Mouse (Mus musculus): ENCODE data around the gene D430041D05Rik. TPM values are rescaled to one million over a fixed set of nuclear protein-coding genes. Genes with fewer than 3 reads are reported as not detected.

The D430041D05Rik gene
- total RNA-seq, 2 experiments from 2014 or later = 70.9 to 78.2 TPM

DNA sequence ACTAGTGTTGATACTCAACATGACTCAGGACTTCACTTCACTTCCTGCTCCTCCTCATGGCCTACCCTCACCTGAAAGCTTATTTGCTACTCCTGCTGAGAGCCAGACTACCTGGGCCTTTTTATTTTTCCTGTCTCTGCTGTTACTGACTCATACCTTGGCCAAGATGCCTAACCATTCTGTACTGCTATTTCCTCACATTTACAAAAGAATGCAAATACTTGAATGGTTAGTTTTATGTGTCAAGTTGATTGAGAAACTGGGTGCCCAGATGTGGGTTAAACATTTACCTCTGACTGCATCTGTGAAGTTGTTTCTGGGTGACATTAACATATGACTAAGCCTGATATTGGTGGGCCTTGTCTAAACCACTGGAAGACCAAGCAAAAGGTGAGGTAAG, 56.7 kb downstream of the D430041D05Rik start:
- no peak for DNase-seq (ENCODE audit: low spot score in 2 of 2)

DNA sequence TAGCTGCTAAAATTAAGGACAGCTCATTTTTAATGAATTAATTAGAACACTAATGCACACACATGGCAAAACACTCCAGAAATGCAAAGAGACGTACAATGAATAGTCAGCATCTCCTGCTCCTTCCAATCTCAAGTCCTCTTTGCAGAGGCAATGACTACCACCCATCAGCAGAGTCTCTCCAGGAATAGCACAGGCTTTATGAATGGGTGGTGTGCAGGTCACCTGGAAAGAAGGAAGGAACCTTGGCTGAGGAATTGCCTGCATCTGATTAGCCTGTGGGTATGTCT, 58.7 kb downstream of the D430041D05Rik start:
- no peak for DNase-seq (ENCODE audit: low spot score in 2 of 2)

DNA sequence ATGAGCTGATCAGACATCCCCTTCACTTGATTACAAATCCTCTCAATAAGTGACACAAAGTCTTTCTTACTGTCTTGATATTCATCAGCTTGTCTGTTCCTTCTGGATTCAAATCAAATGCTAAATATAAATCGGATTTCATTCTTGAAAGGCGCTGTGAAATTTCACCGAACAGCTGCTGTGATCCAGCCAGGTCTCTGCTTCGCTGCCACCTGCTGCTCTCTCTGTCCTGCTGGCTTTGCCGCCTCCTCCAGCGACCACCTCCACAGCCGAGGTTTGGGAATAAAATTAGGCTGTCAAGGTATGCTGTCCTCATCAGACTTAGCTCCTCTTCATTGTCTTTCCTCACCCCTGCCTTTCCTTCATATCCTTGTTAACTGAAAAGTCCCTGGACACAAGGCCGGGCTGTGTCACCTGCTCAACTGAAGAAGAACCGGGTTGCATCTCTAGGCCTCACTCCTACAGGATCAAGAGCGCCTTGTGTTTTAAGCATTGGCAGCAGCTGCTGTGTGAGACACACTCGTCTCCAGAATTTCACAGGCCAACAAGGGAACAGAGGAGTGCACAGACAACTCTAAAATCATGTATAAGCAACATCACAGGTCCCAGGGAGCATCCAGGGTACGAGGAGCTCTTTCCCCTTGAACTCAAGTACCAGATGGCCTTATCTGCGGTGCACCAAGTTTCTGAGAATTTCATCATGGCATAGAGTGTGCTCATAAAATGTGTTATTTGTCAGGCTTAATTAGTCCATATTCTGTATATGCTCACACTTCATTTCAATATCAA, 59.2 kb downstream of the D430041D05Rik start:
- DNase-seq (ENCODE audit: low spot score in 2 of 2) = no peak

DNA sequence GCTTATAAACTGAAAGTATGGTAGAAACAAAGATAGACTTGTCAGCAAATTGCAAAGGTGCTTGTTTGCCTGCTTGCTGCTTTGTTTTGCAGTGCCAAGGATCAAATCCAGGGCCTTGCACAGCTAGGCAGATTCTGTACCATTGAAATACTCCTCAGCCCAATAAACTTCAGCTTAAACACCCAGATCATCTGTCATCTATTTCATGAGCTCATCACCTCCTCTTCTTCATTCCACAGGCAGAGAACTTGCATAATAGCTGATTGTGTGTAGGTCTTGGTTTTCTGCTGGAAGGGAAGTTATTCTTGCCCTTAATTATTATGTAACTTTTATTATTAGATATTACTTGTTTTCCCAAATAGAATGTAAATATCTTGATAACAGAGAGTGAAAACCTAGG, 73.2 kb downstream of the D430041D05Rik start:
- no peak for DNase-seq (ENCODE audit: low spot score in 2 of 2)

DNA sequence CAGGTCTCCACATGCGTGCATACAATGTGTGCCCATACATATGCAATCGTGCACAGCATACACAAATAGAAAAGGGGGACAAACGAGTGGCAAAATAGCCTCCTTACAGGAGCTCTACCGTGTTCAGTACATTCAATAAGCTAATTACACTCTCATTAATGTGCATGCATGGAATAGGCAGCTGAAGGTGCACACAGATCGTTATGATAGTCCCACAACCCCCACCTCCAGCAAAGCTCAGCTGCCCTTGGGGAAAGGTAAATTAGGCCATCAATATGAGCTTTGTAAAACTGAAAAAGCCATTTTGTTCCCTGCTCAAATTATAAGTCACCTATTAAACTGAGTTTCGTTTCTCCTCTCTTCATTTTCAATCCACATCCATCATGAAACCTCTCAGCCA, 75.0 kb downstream of the D430041D05Rik start:
- no peak for DNase-seq (ENCODE audit: low spot score in 2 of 2)

DNA sequence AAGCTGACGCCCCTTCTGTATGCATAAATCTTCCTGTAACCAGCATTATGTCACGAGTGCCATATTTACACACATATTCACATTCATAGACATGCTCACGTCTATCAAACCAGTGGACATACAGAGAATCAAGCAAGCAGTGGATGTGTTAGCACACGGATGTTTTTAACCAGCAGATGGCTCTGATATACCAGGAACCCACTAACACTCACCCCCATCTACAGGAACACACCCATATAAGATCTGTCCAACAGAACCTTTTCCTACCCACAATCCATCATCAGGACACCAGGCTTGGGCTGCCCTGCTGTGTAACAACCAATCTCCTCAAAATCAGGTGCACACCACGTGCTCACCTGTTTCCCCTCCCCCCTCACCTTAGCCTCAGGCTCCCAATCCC, 76.9 kb downstream of the D430041D05Rik start:
- DNase-seq (ENCODE audit: low spot score in 2 of 2) = no peak

DNA sequence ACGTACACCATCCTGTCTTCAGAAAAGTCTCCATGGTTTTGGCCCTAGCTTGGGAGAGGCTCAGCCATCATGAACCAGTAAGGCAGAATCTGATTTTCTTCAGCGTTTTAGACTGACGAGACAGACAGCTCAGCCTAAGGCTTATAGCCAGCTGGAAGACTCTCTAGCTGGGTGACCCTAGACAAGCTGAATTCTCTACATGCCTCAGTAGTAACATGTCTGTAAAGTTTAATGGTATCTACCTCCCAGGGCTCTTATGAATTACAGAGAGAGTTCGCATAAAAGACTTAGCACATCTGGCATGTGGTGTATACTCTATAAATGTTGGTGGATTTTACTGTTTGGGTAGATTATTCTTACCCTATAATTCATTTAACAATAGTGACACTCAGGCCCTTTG, 78.1 kb downstream of the D430041D05Rik start:
- no peak for DNase-seq (ENCODE audit: low spot score in 2 of 2)

DNA sequence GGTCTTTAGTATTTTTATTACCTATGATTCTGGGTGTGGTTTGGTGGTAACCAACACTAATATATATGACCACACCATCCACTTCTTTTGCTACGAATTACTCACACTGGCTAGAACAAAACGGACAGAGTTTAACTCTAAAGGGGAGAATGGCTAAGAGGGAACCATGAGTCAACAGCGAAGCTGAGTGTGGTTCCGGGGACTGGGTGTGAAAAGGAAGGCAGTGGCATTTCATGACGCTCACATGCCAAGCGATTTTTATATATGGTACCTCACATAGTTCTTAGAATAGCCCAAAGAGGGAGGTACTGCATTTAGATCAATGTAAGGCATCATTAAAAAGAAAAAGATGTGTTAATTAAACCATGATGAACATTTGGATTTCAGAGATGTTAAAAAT, 79.6 kb downstream of the D430041D05Rik start:
- DNase-seq (ENCODE audit: low spot score in 2 of 2) = no peak

DNA sequence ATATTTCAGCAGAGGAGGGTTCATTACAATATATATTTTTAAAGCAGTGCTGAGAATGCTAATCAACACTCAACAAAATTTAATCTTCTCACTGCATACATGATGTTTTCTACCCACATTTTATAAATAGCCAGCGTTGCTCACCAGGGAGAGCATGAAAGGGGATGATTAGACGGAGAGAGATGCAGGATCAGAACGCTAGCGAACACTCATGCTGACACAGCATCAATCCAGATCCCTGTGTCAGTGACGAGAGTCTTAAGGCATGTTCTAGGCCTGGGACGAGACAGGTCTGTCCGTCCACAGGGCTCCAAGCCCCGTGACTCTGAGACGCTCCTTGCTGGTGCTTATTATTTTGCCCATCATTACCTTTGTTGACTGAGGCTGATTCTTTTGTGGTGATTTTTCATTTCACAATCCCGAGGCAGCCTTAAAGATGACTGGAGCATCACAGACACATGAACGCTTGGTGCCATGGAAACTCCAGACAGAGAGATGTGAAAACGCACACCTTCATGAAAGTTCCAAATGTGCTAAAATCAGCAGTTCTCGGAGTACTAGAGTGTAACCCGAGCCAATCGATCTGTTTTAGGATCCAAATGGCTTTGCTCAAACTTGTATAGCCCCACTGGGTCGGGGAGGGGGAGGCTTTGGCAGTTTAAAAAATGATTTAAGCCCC, 83.6 kb downstream of the D430041D05Rik start:
- no peak for DNase-seq (ENCODE audit: low spot score in 2 of 2)

DNA sequence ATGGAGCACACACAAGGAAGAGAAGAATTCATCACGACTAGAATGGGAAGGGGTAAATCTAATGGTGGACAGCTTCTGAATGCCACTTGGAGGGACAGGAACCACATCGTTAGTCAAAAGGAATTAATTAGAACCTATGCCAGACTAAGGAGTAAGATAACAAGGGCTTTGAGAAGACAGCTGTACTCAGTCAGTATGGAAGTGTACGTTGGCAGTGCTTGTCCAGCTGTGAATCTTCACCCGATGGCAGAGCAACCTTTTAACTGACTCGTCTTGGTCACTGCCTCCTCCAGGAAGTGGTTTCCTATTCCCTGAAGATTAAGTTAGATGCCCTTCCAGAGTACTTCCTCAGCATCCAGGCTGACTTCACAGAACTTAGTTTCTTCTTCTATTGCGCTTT, 87.0 kb downstream of the D430041D05Rik start:
- DNase-seq (ENCODE audit: low spot score in 2 of 2) = no peak

DNA sequence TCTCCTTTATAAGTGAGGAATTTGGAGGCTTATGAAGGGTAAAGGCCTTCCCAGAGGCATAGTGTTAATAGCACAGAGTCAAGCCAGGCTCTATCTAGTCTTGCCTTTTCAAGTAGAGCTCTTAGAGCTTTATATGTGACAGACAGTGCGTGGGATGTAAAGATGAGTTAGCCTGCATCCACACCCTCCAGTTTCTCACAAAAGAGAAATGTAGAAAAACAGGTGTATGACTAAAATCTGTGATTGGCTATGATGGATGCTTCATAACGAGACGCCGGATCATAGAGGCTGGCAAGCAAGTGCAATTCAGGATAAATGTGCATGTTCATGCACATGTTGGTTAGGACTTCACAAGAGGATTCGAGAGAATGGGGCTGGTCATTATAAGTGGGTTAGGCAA, 87.5 kb downstream of the D430041D05Rik start:
- DNase-seq (ENCODE audit: low spot score in 2 of 2) = no peak

DNA sequence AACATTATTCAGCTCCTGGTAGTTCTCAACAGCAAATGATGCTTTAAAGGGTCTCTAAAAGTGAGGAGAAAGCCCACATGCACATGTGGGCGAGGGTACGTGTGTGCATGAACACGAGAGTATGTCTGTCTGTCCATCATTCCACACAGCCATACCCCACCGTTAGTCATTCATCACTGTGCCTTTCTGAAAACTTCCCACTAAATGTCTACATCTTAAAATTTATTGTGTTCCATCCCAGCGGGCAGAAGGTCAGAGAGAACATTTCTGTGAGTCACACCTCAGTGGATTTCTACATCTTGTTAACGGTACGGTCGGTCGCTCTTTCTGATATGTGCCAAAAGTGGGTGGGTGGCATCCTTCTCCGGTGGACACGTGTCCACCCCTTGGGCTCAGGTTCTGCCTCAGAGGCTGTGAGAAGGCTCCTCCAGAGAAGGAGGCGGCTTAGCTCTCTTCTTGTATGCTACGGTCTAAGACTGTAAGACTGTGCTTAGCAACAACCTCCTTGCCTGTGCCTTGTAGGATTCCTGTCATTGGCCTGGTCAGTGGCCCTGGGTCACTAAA, 90.7 kb downstream of the D430041D05Rik start:
- no peak for DNase-seq (ENCODE audit: low spot score in 2 of 2)

DNA sequence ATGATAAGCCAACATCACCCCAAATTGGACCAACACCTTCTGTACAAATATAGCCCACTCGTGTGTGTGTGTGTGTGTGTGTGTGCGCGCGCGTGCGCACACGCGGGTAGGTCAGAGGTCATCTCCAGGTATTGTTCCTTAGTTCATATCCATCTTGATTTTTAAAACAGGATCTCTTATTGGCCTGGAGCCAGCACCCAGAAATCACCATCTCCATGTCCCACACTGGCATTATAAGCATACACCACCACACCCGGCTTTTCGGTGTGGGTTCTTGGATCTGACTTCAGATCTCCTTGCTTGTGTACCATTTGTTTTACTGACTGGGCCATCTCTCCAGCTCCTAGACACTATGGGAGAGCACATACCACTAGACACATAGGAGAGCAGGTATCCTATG, 91.4 kb downstream of the D430041D05Rik start:
- no peak for DNase-seq (ENCODE audit: low spot score in 2 of 2)

DNA sequence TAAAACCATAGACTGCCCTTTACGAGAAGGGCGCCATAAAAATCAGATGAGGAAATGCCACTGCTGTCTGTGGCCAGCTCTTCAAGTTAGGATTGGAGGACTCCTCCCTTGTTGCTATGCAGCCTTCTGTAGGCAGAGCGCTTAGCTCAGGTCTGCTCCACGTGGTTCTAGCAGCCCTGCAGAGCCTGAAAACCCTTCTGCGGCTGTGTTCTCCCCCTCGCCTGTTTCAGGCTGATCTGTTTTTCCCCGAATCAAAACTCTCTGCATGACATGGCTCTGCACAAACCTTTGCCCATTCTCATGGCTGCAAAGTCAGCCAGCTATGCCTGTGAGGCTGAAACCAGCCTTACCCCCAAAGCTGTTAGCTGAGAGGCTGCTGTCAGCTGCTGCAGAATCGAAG, 91.9 kb downstream of the D430041D05Rik start:
- DNase-seq (ENCODE audit: low spot score in 2 of 2) = peak; percentile 67 to 75

DNA sequence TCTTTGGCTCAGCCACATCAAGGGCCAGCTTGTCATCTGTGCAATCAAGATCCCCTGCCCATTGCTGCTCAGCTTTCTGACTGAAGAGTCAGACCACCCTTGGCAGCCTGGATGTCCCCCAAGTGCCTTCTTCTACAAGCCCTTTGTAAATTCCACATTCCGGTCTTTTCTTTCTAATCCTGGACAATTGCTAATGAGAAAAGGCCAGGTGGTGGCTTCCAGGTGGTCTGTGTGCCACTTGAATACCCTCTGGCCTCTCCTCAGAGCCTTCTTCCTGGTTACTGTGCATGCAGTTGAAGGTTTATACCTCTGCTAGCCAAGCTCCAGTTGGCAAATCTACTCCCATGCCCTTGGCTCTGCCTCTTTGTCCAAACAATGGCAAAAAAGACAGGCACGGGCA, 92.6 kb downstream of the D430041D05Rik start:
- DNase-seq (ENCODE audit: low spot score in 2 of 2) = no peak

DNA sequence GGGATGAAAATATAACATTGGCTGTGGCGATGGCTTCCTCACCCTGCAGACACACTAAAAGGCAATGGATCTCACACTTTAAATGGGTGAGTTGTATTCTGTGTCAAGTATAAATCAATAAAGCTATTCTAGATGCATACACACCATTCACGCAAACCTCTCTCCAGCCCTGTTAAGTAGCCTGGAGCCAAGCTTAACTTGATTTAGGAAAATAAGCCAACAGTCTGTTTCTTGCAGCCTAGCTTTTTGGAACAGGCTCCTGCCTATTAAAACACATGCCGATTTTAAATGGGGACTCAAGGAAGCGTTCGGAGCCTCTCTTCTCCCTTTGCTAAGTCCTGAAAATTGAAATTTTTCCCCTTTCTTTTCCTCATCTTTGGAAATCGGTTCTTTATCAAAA, 93.2 kb downstream of the D430041D05Rik start:
- no peak for DNase-seq (ENCODE audit: low spot score in 2 of 2)

DNA sequence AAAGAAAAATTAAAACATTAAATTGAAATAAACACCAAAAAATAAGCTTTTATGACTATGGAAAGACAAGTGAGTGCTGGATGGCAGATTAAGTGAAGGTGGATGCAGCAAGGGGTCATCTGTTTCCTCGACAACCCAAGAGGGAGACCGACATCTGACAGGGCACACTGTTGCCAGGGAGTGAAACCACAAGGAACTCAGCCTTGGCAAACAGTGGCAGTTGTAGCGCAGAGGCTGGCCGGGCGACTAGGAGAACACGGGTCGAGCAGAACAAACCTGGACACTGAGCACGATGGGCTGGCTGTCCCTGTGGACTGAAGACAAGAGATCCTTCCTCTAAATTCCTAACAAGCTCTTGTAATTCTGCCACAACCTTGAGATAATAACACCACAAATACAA, 94.3 kb downstream of the D430041D05Rik start:
- no peak for DNase-seq (ENCODE audit: low spot score in 2 of 2)

DNA sequence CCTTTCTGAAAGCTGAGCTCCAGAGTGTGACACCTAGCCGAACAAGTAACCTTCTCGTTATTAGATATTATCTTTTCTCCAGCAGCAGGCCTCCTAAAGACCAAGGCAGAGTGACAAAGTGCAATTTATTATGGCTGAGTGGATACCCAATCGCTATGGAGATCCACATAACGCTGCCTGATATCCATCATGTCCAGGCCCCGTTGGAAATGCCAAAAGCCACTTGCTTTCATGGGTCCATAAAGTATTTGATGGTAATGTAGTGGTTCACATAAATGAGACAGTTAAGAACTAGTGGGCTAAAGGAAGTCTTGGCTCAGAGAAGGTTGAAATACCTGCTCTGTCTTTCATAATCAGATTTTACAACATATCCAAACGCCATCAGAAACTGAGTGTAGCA, 97.6 kb downstream of the D430041D05Rik start:
- no peak for DNase-seq (ENCODE audit: low spot score in 2 of 2)

DNA sequence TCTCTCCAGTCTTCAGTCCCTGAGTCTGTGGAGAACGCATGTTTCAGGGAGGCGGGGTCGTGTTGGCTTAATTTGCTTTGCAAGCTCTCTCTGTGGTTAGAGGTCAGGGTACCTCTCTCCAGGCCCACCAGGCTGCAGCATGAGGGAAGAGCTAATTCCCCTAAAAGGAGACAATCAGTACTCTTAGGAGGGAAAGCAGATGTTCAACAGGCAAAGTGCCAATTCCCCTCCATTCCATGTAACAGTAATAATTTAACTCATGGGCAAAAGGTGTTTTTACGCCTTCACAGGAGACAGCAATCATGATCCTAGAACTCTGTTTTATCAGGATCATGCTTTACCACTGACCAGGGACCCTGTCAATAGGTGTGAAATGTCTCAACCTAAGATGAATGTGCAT, 103.7 kb downstream of the D430041D05Rik start:
- no peak for DNase-seq (ENCODE audit: low spot score in 2 of 2)

DNA sequence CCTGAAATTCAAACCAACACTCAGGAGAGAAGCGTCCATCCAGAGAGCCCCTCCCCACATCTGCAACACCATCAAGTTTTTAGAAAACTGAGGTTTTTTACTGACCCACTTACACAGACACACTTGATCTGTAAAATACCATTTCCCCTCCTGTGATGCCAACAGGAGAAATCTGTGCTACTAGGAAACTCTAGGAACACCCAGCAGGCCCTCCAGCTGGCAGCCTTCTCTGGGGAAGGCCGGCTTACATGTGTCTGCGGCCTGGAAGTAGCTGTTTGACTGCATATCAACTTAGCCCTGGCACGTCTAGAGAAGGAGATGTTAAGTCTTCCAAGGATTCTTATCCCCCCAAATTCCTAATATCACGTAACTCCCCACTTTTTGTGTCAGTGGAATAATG, 105.1 kb downstream of the D430041D05Rik start:
- DNase-seq (ENCODE audit: low spot score in 2 of 2) = peak in 1 of 2 experiments; percentile 51

DNA sequence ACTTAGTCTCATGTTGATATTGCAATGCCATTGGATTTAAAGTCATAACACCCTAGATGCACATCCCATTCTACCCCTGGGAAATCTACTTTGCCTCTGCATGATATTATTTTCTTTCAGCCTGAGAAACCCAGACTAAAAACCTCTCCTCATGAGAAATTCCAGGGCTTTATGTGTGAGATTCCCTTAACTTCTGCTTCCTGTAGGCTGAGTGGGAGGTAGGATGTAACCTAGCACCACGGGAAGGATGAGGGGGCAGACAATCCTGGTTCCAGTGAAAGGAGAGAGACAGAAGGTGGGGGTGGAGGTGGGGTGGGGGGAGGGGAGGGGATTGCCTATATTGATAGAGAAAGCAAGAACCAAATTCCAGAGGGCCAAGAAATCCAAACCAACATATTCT, 110.9 kb downstream of the D430041D05Rik start:
- DNase-seq (ENCODE audit: low spot score in 2 of 2) = no peak

DNA sequence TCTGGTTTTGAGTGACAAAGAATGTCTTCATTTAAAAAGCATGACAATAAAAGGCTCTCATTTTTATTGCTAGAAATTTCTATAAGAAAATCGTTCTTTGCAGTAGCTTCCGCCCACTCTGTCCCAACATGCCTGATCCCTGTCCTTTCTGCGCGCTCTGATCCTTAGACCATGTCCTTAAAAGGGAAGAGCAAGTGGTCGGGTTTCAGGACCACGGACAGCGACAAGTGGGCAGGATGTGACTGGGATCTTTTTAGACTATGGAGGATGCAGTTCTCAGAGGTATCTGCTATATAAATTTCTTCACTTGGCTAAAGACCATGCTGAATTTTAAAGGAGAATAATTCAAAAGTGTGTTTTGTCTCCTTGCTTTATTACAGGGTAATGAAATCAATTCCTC, 111.7 kb downstream of the D430041D05Rik start:
- DNase-seq (ENCODE audit: low spot score in 2 of 2) = no peak

DNA sequence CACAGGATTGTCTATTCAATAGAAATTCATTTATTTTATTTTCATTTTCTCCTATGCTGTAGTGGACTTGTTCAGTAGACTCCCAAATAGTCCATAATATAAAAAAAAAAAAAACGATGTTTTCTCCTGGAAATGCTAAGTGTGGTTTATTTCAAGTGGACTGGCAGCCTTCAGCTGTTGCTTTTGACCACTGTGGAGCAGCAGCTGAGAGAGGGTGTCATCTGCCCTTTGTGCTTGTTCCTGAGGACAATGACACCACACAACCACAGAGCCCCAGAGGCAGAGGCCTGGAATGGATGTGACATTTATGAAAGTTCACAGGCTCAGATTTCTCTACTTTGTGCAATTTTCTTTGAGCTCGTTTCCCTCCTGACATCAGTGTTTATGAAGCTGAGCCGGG, 124.0 kb downstream of the D430041D05Rik start:
- no peak for DNase-seq (ENCODE audit: low spot score in 2 of 2)
